Mouse (Mus musculus): Measurements from ENCODE around the gene Gm12887.

GRCm38 (mm10) chr4:121657040-121657439 lies 35.1 kb upstream of the Gm12887 start:
- TF ChIP-seq EP300 (IDR thresholded peaks at IDR 0.05; ENCODE audit: insufficient read depth, low read depth, low read length) (no peak), CTCF (IDR thresholded peaks at IDR 0.05; ENCODE audit: low read depth, low read length) (no peak), POLR2A (IDR thresholded peaks at IDR 0.05; ENCODE audit: insufficient read depth, low read length) (no peak)
